Mouse (Mus musculus): Measurements from ENCODE around the gene Irak3. TPM values are rescaled to one million over a fixed set of nuclear protein-coding genes. Genes with fewer than 3 reads are reported as not detected.
A peak's percentile ranks its signal among the peaks of the same experiment; 100 is the strongest.

Irak3 gene
- total RNA-seq, 1 experiment: 19.8 TPM

GRCm38 (mm10) chr10:120182887-120183286 is 19.0 kb downstream of the Irak3 start:
- H3K36me3 ChIP-seq (ENCODE audit: control insufficient read depth, insufficient read depth, low read length, poor library complexity, severe bottlenecking): no peaks in the 10 kb centered on the region
- no peak overlapping the region for H3K9ac ChIP-seq (ENCODE audit: insufficient read depth, low read depth, low read length, poor library complexity, severe bottlenecking)
- TF ChIP-seq HCFC1 (IDR thresholded peaks at IDR 0.05; ENCODE audit: borderline replicate concordance, insufficient read depth, low read length): no peak
- TF ChIP-seq ZC3H11A (IDR thresholded peaks at IDR 0.05; ENCODE audit: borderline replicate concordance, low read depth, low read length): no peak
- no peak for TF ChIP-seq ZNF384 (IDR thresholded peaks at IDR 0.05; ENCODE audit: low read depth, low read length)
- TF ChIP-seq MAFK (IDR thresholded peaks at IDR 0.05; ENCODE audit: insufficient read depth, low read depth, low read length): no peak
- no peak for DNase-seq (ENCODE audit: low read depth, low spot score)
- in situ Hi-C loops (cut with MboI; ENCODE audit: low sequenced_read_pairs in 2 of 2, unreplicated experiment in 2 of 2): no loop called here
- H3K9me3 ChIP-seq (ENCODE audit: control insufficient read depth, insufficient read depth, low read depth, low read length): no peaks in the 10 kb centered on the region
- no peaks in the 10 kb centered on the region for H3K4me1 ChIP-seq (ENCODE audit: control insufficient read depth in 2 of 2, insufficient read depth in 2 of 2, low read length in 2 of 2, poor library complexity in 1 of 2)
- no peak overlapping the region for H3K4me3 ChIP-seq (ENCODE audit: insufficient read depth in 1 of 2, low read depth in 1 of 2, low read length in 2 of 2, poor library complexity in 1 of 2, severe bottlenecking in 1 of 2)
- H3K27ac ChIP-seq (ENCODE audit: insufficient read depth, low read depth, low read length, poor library complexity, severe bottlenecking): no peak overlapping the region

- DNase-seq (ENCODE audit: low read depth, low spot score): no peak
- Histone ChIP-seq H3K9me3 (ENCODE audit: control insufficient read depth, insufficient read depth, low read depth, low read length) (0 out of 2 replicates have a peak, but pooled peaks cover 2% of the 10 kb centered on the region), H3K9ac (ENCODE audit: insufficient read depth, low read depth, low read length, poor library complexity, severe bottlenecking) (no peak overlapping the region), H3K4me3 (ENCODE audit: insufficient read depth in 1 of 2, low read depth in 1 of 2, low read length in 2 of 2, poor library complexity in 1 of 2, severe bottlenecking in 1 of 2) (no peak overlapping the region), H3K27ac (ENCODE audit: insufficient read depth, low read depth, low read length, poor library complexity, severe bottlenecking) (no peak overlapping the region), H3K36me3 (ENCODE audit: control insufficient read depth, insufficient read depth, low read length, poor library complexity, severe bottlenecking) (peaks cover 8% of the 10 kb centered on the region), H3K4me1 (ENCODE audit: control insufficient read depth in 2 of 2, insufficient read depth in 2 of 2, low read length in 2 of 2, poor library complexity in 1 of 2) (peaks cover 0 to 4% of the 10 kb centered on the region in 2 experiments; a peak in 1 of 4 replicates)
- in situ Hi-C loops (cut with MboI; ENCODE audit: low sequenced_read_pairs in 2 of 2, unreplicated experiment in 2 of 2): no loop called here
- TF ChIP-seq ZNF384 (IDR thresholded peaks at IDR 0.05; ENCODE audit: low read depth, low read length): no peak
- no peak for TF ChIP-seq MAFK (IDR thresholded peaks at IDR 0.05; ENCODE audit: insufficient read depth, low read depth, low read length)
- no peak for TF ChIP-seq HCFC1 (IDR thresholded peaks at IDR 0.05; ENCODE audit: borderline replicate concordance, insufficient read depth, low read length)
- no peak for TF ChIP-seq ZC3H11A (IDR thresholded peaks at IDR 0.05; ENCODE audit: borderline replicate concordance, low read depth, low read length)
- no peak for TF ChIP-seq CHD2 (IDR thresholded peaks at IDR 0.05; ENCODE audit: low read depth, low read length)
Observed at GRCm38 (mm10) chr10:120174192-120174705, 27.7 kb downstream of the Irak3 start.

- no peak overlapping the region for H3K9ac ChIP-seq (ENCODE audit: insufficient read depth, low read depth, low read length, poor library complexity, severe bottlenecking)
- peaks cover 8% of the 10 kb centered on the region for H3K36me3 ChIP-seq (ENCODE audit: control insufficient read depth, insufficient read depth, low read length, poor library complexity, severe bottlenecking)
- DNase-seq (ENCODE audit: low read depth, low spot score): peak; percentile 87
- peak overlapping the region in 1 of 2 experiments; percentile 17; a peak in 1 of 4 replicates for H3K4me3 ChIP-seq (ENCODE audit: insufficient read depth in 1 of 2, low read depth in 1 of 2, low read length in 2 of 2, poor library complexity in 1 of 2, severe bottlenecking in 1 of 2)
- TF ChIP-seq MAFK (IDR thresholded peaks at IDR 0.05; ENCODE audit: insufficient read depth, low read depth, low read length): no peak
- TF ChIP-seq CHD2 (IDR thresholded peaks at IDR 0.05; ENCODE audit: low read depth, low read length): 0 out of 2 replicates have a peak, but pooled peaks have one; percentile 37
- in situ Hi-C loops (cut with MboI; ENCODE audit: low sequenced_read_pairs in 2 of 2, unreplicated experiment in 2 of 2): no loop called here
- H3K9me3 ChIP-seq (ENCODE audit: control insufficient read depth, insufficient read depth, low read depth, low read length): 0 out of 2 replicates have a peak, but pooled peaks cover 2% of the 10 kb centered on the region
- peak overlapping the region; percentile 98 for H3K27ac ChIP-seq (ENCODE audit: insufficient read depth, low read depth, low read length, poor library complexity, severe bottlenecking)
- H3K4me1 ChIP-seq (ENCODE audit: control insufficient read depth in 2 of 2, insufficient read depth in 2 of 2, low read length in 2 of 2, poor library complexity in 1 of 2): peaks cover 3 to 4% of the 10 kb centered on the region in 2 experiments; a peak in 2 of 4 replicates
Observed at GRCm38 (mm10) chr10:120171340-120171739, 30.6 kb downstream of the Irak3 start.

- H3K27ac ChIP-seq (ENCODE audit: insufficient read depth, low read depth, low read length, poor library complexity, severe bottlenecking): peak overlapping the region; percentile 92; the same call in 1 of the 2 replicates
- peaks cover 6 to 10% of the 10 kb centered on the region in 2 experiments; a peak in 3 of 4 replicates for H3K4me1 ChIP-seq (ENCODE audit: control insufficient read depth in 2 of 2, insufficient read depth in 2 of 2, low read length in 2 of 2, poor library complexity in 1 of 2)
- 0 out of 2 replicates have a peak, but pooled peaks cover 2% of the 10 kb centered on the region for H3K9me3 ChIP-seq (ENCODE audit: control insufficient read depth, insufficient read depth, low read depth, low read length)
- peak overlapping the region; percentile 59; the same call in 1 of the 2 replicates for H3K9ac ChIP-seq (ENCODE audit: insufficient read depth, low read depth, low read length, poor library complexity, severe bottlenecking)
- H3K36me3 ChIP-seq (ENCODE audit: control insufficient read depth, insufficient read depth, low read length, poor library complexity, severe bottlenecking): peaks cover 4% of the 10 kb centered on the region
- DNase-seq (ENCODE audit: low read depth, low spot score): no peak
- peak overlapping the region; percentile 17 to 54; a peak in 3 of 4 replicates for H3K4me3 ChIP-seq (ENCODE audit: insufficient read depth in 1 of 2, low read depth in 1 of 2, low read length in 2 of 2, poor library complexity in 1 of 2, severe bottlenecking in 1 of 2)
- TF ChIP-seq MAFK (IDR thresholded peaks at IDR 0.05; ENCODE audit: insufficient read depth, low read depth, low read length) (no peak), CHD2 (IDR thresholded peaks at IDR 0.05; ENCODE audit: low read depth, low read length) (no peak), ZC3H11A (IDR thresholded peaks at IDR 0.05; ENCODE audit: borderline replicate concordance, low read depth, low read length) (no peak), ZNF384 (IDR thresholded peaks at IDR 0.05; ENCODE audit: low read depth, low read length) (peak; percentile 17; the same call in 1 of the 2 replicates), HCFC1 (IDR thresholded peaks at IDR 0.05; ENCODE audit: borderline replicate concordance, insufficient read depth, low read length) (no peak)
- in situ Hi-C loops (cut with MboI; ENCODE audit: low sequenced_read_pairs in 2 of 2, unreplicated experiment in 2 of 2): no loop called here
Observed at GRCm38 (mm10) chr10:120170277-120170676, 31.7 kb downstream of the Irak3 start.
